Mouse (Mus musculus) CD8-positive naive resting alpha-beta T cell, adult 57 days (primary cell): ENCODE measurements around the gene Tmem159. TPM values are rescaled to one million over a fixed set of nuclear protein-coding genes. Genes with fewer than 3 reads are reported as not detected.

Source experiments
- total RNA-seq: library from RNA; stranded (reverse); gene quantifications from one replicate; pipeline ENCODE4 v1.2.4, GENCODE M21; 2023

Gene Tmem159
- not detected for total RNA-seq

GRCm38 (mm10) chr7:120102164-120102972, at the start of gene Tmem159:
Tmem159 (plus strand) TSS chr7:120102353.

GRCm38 (mm10) chr7:120095180-120095579, 7.0 kb upstream of the Tmem159 start, which contains the start of gene Dnah3:
Dnah3 (minus strand) TSS chr7:120095280.

GRCm38 (mm10) chr7:120145191-120145590, 43.0 kb downstream of the Tmem159 start, which contains the start of gene Zp2:
Zp2 (minus strand) TSS chr7:120145291.

Other genes with a start within 250 kb of the Tmem159 start
- 7.2 TPM for gene Lyrm1, start 206.5 kb upstream of the Tmem159 start, total RNA-seq
- gene Dcun1d3, start 206.1 kb upstream of the Tmem159 start, total RNA-seq, result 22.2 TPM
- not detected for gene Dnah3, start 7.1 kb upstream of the Tmem159 start, total RNA-seq
- gene Zp2, start 42.9 kb downstream of the Tmem159 start, total RNA-seq, result not detected
- gene Anks4b, start 71.5 kb downstream of the Tmem159 start, total RNA-seq, result not detected
- gene Crym, start 99.8 kb downstream of the Tmem159 start, total RNA-seq, result not detected
- gene Abca14, start 101.6 kb downstream of the Tmem159 start, total RNA-seq, result not detected
- not detected for gene Abca15, start 226.3 kb downstream of the Tmem159 start, total RNA-seq